Mouse (Mus musculus): ENCODE measurements around the gene Fgfr3. TPM values are rescaled to one million over a fixed set of nuclear protein-coding genes. Genes with fewer than 3 reads are reported as not detected.
A peak's percentile ranks its signal among the peaks of the same experiment; 100 is the strongest.

The Fgfr3 gene
- polyA plus RNA-seq, 1 experiment from 2014 or later: 30.8 TPM

GRCm38 (mm10) chr5:33705612-33706349 lies 15.7 kb upstream of the Fgfr3 start:
- Histone ChIP-seq H3K4me1 (ENCODE audit: control insufficient read depth, insufficient read depth, low read length) (peaks cover 31% of the 10 kb centered on the region), H3K9ac (ENCODE audit: low read length) (0 out of 2 replicates have a peak overlapping the region, but pooled peaks have one; percentile 13), H3K36me3 (ENCODE audit: control insufficient read depth, insufficient read depth, low read length) (no peaks in the 10 kb centered on the region), H3K27me3 (replicated peaks; ENCODE audit: control insufficient read depth, insufficient read depth, low read length) (no peaks in the 10 kb centered on the region), H3K4me2 (ENCODE audit: low read length) (no peak overlapping the region), H3K4me3 (ENCODE audit: low read depth, low read length) (no peak overlapping the region), H3K27ac (ENCODE audit: low read depth, low read length) (peak overlapping the region; percentile 68), H3K9me3 (replicated peaks; ENCODE audit: control insufficient read depth, low read length) (no peaks in the 10 kb centered on the region)
- WGBS: 16% methylated on average over 9 of the region's 9 CpGs
- DNase-seq (ENCODE audit: low spot score) (no peak), ATAC-seq (peak; percentile 49)

GRCm38 (mm10) chr5:33706350-33706629 lies 15.2 kb upstream of the Fgfr3 start:
- peak overlapping the region; percentile 68 for H3K27ac ChIP-seq (ENCODE audit: low read depth, low read length)
- H3K9me3 ChIP-seq (replicated peaks; ENCODE audit: control insufficient read depth, low read length): no peaks in the 10 kb centered on the region
- H3K4me2 ChIP-seq (ENCODE audit: low read length): no peak overlapping the region
- no peak overlapping the region for H3K4me3 ChIP-seq (ENCODE audit: low read depth, low read length)
- no peak for DNase-seq (ENCODE audit: low spot score)
- no peaks in the 10 kb centered on the region for H3K27me3 ChIP-seq (replicated peaks; ENCODE audit: control insufficient read depth, insufficient read depth, low read length)
- peaks cover 31% of the 10 kb centered on the region for H3K4me1 ChIP-seq (ENCODE audit: control insufficient read depth, insufficient read depth, low read length)
- H3K36me3 ChIP-seq (ENCODE audit: control insufficient read depth, insufficient read depth, low read length): no peaks in the 10 kb centered on the region
- H3K9ac ChIP-seq (ENCODE audit: low read length): no peak overlapping the region
- 83% methylated on average over 1 of the region's 1 CpGs for WGBS
- ATAC-seq: no peak

- WGBS: 73% methylated on average over 4 of the region's 4 CpGs
- no peaks in the 10 kb centered on the region for H3K36me3 ChIP-seq (ENCODE audit: control insufficient read depth, insufficient read depth, low read length)
Observed at GRCm38 (mm10) chr5:33707163-33707562, 14.3 kb upstream of the Fgfr3 start.

GRCm38 (mm10) chr5:33709037-33709436 lies 12.4 kb upstream of the Fgfr3 start:
- Histone ChIP-seq H3K4me1 (ENCODE audit: control insufficient read depth, insufficient read depth, low read length) (peaks cover 25% of the 10 kb centered on the region), H3K27ac (ENCODE audit: low read depth, low read length) (no peak overlapping the region)
- 30% methylated on average over 2 of the region's 2 CpGs for WGBS

More at GRCm38 (mm10) chr5:33707163-33707562, 14.3 kb upstream of the Fgfr3 start:
- DNase-seq (ENCODE audit: low spot score) (no peak), ATAC-seq (no peak)
- H3K4me2 ChIP-seq (ENCODE audit: low read length): no peak overlapping the region
- no peaks in the 10 kb centered on the region for H3K9me3 ChIP-seq (replicated peaks; ENCODE audit: control insufficient read depth, low read length)
- H3K4me1 ChIP-seq (ENCODE audit: control insufficient read depth, insufficient read depth, low read length): peaks cover 27% of the 10 kb centered on the region
- no peak overlapping the region for H3K4me3 ChIP-seq (ENCODE audit: low read depth, low read length)
- no peak overlapping the region for H3K9ac ChIP-seq (ENCODE audit: low read length)
- H3K27ac ChIP-seq (ENCODE audit: low read depth, low read length): no peak overlapping the region
- no peaks in the 10 kb centered on the region for H3K27me3 ChIP-seq (replicated peaks; ENCODE audit: control insufficient read depth, insufficient read depth, low read length)

GRCm38 (mm10) chr5:33712550-33712949 lies 8.9 kb upstream of the Fgfr3 start:
- DNase-seq (ENCODE audit: low spot score) (no peak), ATAC-seq (no peak)
- Histone ChIP-seq H3K27ac (ENCODE audit: low read depth, low read length) (no peak overlapping the region), H3K36me3 (ENCODE audit: control insufficient read depth, insufficient read depth, low read length) (no peaks in the 10 kb centered on the region), H3K9me3 (replicated peaks; ENCODE audit: control insufficient read depth, low read length) (no peaks in the 10 kb centered on the region), H3K4me3 (ENCODE audit: low read depth, low read length) (no peak overlapping the region), H3K9ac (ENCODE audit: low read length) (no peak overlapping the region), H3K4me1 (ENCODE audit: control insufficient read depth, insufficient read depth, low read length) (no peaks in the 10 kb centered on the region), H3K4me2 (ENCODE audit: low read length) (no peak overlapping the region), H3K27me3 (replicated peaks; ENCODE audit: control insufficient read depth, insufficient read depth, low read length) (no peaks in the 10 kb centered on the region)
- WGBS: 92% methylated on average over 2 of the region's 2 CpGs

More at GRCm38 (mm10) chr5:33709037-33709436, 12.4 kb upstream of the Fgfr3 start:
- Histone ChIP-seq H3K9me3 (replicated peaks; ENCODE audit: control insufficient read depth, low read length) (no peaks in the 10 kb centered on the region), H3K9ac (ENCODE audit: low read length) (no peak overlapping the region), H3K4me3 (ENCODE audit: low read depth, low read length) (no peak overlapping the region), H3K4me2 (ENCODE audit: low read length) (no peak overlapping the region), H3K27me3 (replicated peaks; ENCODE audit: control insufficient read depth, insufficient read depth, low read length) (no peaks in the 10 kb centered on the region), H3K36me3 (ENCODE audit: control insufficient read depth, insufficient read depth, low read length) (no peaks in the 10 kb centered on the region)
- DNase-seq (ENCODE audit: low spot score): no peak
- no peak for ATAC-seq

- Histone ChIP-seq H3K36me3 (ENCODE audit: control insufficient read depth, insufficient read depth, low read length) (no peaks in the 10 kb centered on the region), H3K27ac (ENCODE audit: low read depth, low read length) (no peak overlapping the region), H3K4me3 (ENCODE audit: low read depth, low read length) (no peak overlapping the region), H3K9me3 (replicated peaks; ENCODE audit: control insufficient read depth, low read length) (no peaks in the 10 kb centered on the region), H3K4me1 (ENCODE audit: control insufficient read depth, insufficient read depth, low read length) (no peaks in the 10 kb centered on the region), H3K27me3 (replicated peaks; ENCODE audit: control insufficient read depth, insufficient read depth, low read length) (no peaks in the 10 kb centered on the region), H3K4me2 (ENCODE audit: low read length) (no peak overlapping the region), H3K9ac (ENCODE audit: low read length) (no peak overlapping the region)
- DNase-seq (ENCODE audit: low spot score) (no peak), ATAC-seq (no peak)
- 36% methylated on average over 2 of the region's 2 CpGs for WGBS
Observed at GRCm38 (mm10) chr5:33715182-33715581, 6.3 kb upstream of the Fgfr3 start.

- H3K4me1 ChIP-seq (ENCODE audit: control insufficient read depth, insufficient read depth, low read length): peaks cover 8% of the 10 kb centered on the region
- no peaks in the 10 kb centered on the region for H3K36me3 ChIP-seq (ENCODE audit: control insufficient read depth, insufficient read depth, low read length)
- H3K4me2 ChIP-seq (ENCODE audit: low read length): no peak overlapping the region
- no peaks in the 10 kb centered on the region for H3K27me3 ChIP-seq (replicated peaks; ENCODE audit: control insufficient read depth, insufficient read depth, low read length)
- no peak for DNase-seq (ENCODE audit: low spot score)
- no peak overlapping the region for H3K27ac ChIP-seq (ENCODE audit: low read depth, low read length)
- ATAC-seq: no peak; the same call in 1 of the 2 replicates
- no peak overlapping the region for H3K9ac ChIP-seq (ENCODE audit: low read length)
- H3K4me3 ChIP-seq (ENCODE audit: low read depth, low read length): no peak overlapping the region
- H3K9me3 ChIP-seq (replicated peaks; ENCODE audit: control insufficient read depth, low read length): no peaks in the 10 kb centered on the region
- WGBS: 79% methylated on average over 6 of the region's 6 CpGs
Observed at GRCm38 (mm10) chr5:33716467-33716866, 5.0 kb upstream of the Fgfr3 start.

GRCm38 (mm10) chr5:33718460-33718859 lies 3.0 kb upstream of the Fgfr3 start:
- Histone ChIP-seq H3K4me2 (ENCODE audit: low read length) (no peak overlapping the region), H3K9me3 (replicated peaks; ENCODE audit: control insufficient read depth, low read length) (no peaks in the 10 kb centered on the region), H3K9ac (ENCODE audit: low read length) (no peak overlapping the region), H3K36me3 (ENCODE audit: control insufficient read depth, insufficient read depth, low read length) (no peaks in the 10 kb centered on the region), H3K4me1 (ENCODE audit: control insufficient read depth, insufficient read depth, low read length) (peaks cover 13% of the 10 kb centered on the region), H3K27me3 (replicated peaks; ENCODE audit: control insufficient read depth, insufficient read depth, low read length) (no peaks in the 10 kb centered on the region), H3K27ac (ENCODE audit: low read depth, low read length) (no peak overlapping the region), H3K4me3 (ENCODE audit: low read depth, low read length) (no peak overlapping the region)
- 82% methylated on average over 5 of the region's 5 CpGs for WGBS
- DNase-seq (ENCODE audit: low spot score) (no peak), ATAC-seq (no peak)

- 15% methylated on average over 8 of the region's 8 CpGs for WGBS
- H3K27me3 ChIP-seq (replicated peaks; ENCODE audit: control insufficient read depth, insufficient read depth, low read length): no peaks in the 10 kb centered on the region
- ATAC-seq: no peak
Observed at GRCm38 (mm10) chr5:33720852-33721490, 503 bp upstream of the Fgfr3 start.

More at GRCm38 (mm10) chr5:33720852-33721490, 503 bp upstream of the Fgfr3 start:
- DNase-seq (ENCODE audit: low spot score): no peak
- Histone ChIP-seq H3K9ac (ENCODE audit: low read length) (peak overlapping the region; percentile 89), H3K4me3 (ENCODE audit: low read depth, low read length) (peak overlapping the region; percentile 72), H3K27ac (ENCODE audit: low read depth, low read length) (peak overlapping the region; percentile 52; the same call in 1 of the 2 replicates), H3K9me3 (replicated peaks; ENCODE audit: control insufficient read depth, low read length) (no peaks in the 10 kb centered on the region), H3K36me3 (ENCODE audit: control insufficient read depth, insufficient read depth, low read length) (0 out of 2 replicates have a peak, but pooled peaks cover 4% of the 10 kb centered on the region), H3K4me2 (ENCODE audit: low read length) (peak overlapping the region; percentile 95), H3K4me1 (ENCODE audit: control insufficient read depth, insufficient read depth, low read length) (peaks cover 20% of the 10 kb centered on the region)
